Mouse (Mus musculus) liver, adult 2 months (tissue): ENCODE results near the gene Ssh2.

Experiments used
- CTCF ChIP-seq: fragments of 200-500 bp; IDR thresholded peaks from 2 replicates; pipeline ENCODE4 v1.5.1; 2011; ENCODE audit warnings: low read depth, low read length, control low read depth
- POLR2A ChIP-seq: fragments of 200-500 bp; IDR thresholded peaks from 2 replicates; pipeline ENCODE4 v1.6.1; 2011; ENCODE audit warnings: low read length, control low read depth; ENCODE audit not compliant: insufficient read depth; ENCODE audit errors: extremely low read depth

- TF ChIP-seq POLR2A = no peak
- no peak for TF ChIP-seq CTCF
Observed at GRCm38 (mm10) chr11:77297246-77297645, 81.2 kb downstream of the Ssh2 start.
